In genomic region chr10:83544103-83544479, GRCm38 (mm10) we compare ENCODE assay signal across 8 mouse cellular contexts. TPM values are rescaled to one million over a fixed set of nuclear protein-coding genes. Genes with fewer than 3 reads are reported as not detected.
DNase-seq lines count a peak whose midpoint lies in the region; ATAC-seq and TF ChIP-seq lines count a peak whose summit lies in the region.

No protein-coding gene starts in this region.

- H3K27ac ChIP-seq in thymus, adult 2 months (ENCODE audit: control insufficient read depth, insufficient read depth, low read length) = 0 out of 2 replicates have a peak overlapping the region, but pooled peaks have one; percentile 23
- H3K27ac ChIP-seq in forebrain, postnatal 0 days (ENCODE audit: low read depth, low read length) = peak overlapping the region; percentile 86
- peak overlapping the region; percentile 78 for H3K27ac ChIP-seq in liver, embryonic 16.5 days (ENCODE audit: low read length)

- TF ChIP-seq CTCF in thymus, adult 2 months (IDR thresholded peaks at IDR 0.05; ENCODE audit: borderline replicate concordance, control insufficient read depth, extremely low read depth, insufficient read depth, low read length, poor library complexity) = no peak
- TF ChIP-seq CTCF in forebrain, postnatal 0 days (IDR thresholded peaks at IDR 0.05; ENCODE audit: low read depth) = no peak; the same call in 1 of the 2 replicates

- no peaks in the 10 kb centered on the region for H3K9me3 ChIP-seq in forebrain, postnatal 0 days (ENCODE audit: low read length)
- H3K9me3 ChIP-seq in liver, embryonic 16.5 days (replicated peaks; ENCODE audit: control insufficient read depth, low read length) = no peaks in the 10 kb centered on the region

- H3K36me3 ChIP-seq in thymus, adult 2 months (ENCODE audit: control insufficient read depth, insufficient read depth, low read length) = peaks cover 4% of the 10 kb centered on the region; the same call in 1 of the 2 replicates
- peaks cover 8% of the 10 kb centered on the region; the same call in 1 of the 2 replicates for H3K36me3 ChIP-seq in forebrain, postnatal 0 days (ENCODE audit: insufficient read depth)
- peaks cover 2% of the 10 kb centered on the region; the same call in 1 of the 2 replicates for H3K36me3 ChIP-seq in liver, embryonic 16.5 days (ENCODE audit: control insufficient read depth, insufficient read depth)

- DNase-seq in gastrocnemius, adult 18-20 months (ENCODE audit: low spot score) = peak; percentile 35
- DNase-seq in gastrocnemius, postnatal 10 days = no peak
- peak; percentile 59 for DNase-seq in thymus, adult 2 months
- DNase-seq in thymus, postnatal 25 days = no peak
- no peak for DNase-seq in forebrain, postnatal 0 days
- DNase-seq in cerebellum, adult 11-12 months = no peak

- H3K4me3 ChIP-seq in thymus, adult 2 months (ENCODE audit: control insufficient read depth, insufficient read depth, low read length) = peak overlapping the region; percentile 90
- H3K4me3 ChIP-seq in forebrain, postnatal 0 days (ENCODE audit: low read depth, low read length) = peak overlapping the region; percentile 74
- H3K4me3 ChIP-seq in liver, embryonic 16.5 days (ENCODE audit: low read depth, low read length) = peak overlapping the region; percentile 88

- peak; percentile 90 for ATAC-seq in forebrain, postnatal 0 days
- peak; percentile 82 for ATAC-seq in liver, embryonic 16.5 days (ENCODE audit: low read depth)
- ATAC-seq in neutrophil, adult 5-6 weeks (ENCODE audit: extremely low read depth, insufficient number of reproducible peaks, low FRiP score, poor library complexity, severe bottlenecking) = peak; percentile 34; the same call in 1 of the 2 replicates

- no peak for TF ChIP-seq POLR2A in thymus, adult 2 months (IDR thresholded peaks at IDR 0.05; ENCODE audit: control insufficient read depth, extremely low read depth, insufficient read depth, low read length, poor library complexity)

- WGBS in thymus, adult 2 months = under 1% methylated on average over 41 of the region's 41 CpGs
- WGBS in forebrain, postnatal 0 days = 12% methylated on average over 40 of the region's 41 CpGs
- WGBS in liver, embryonic 16.5 days (ENCODE audit: insufficient replicate concordance) = under 1% methylated on average over 33 of the region's 41 CpGs

- H3K27me3 ChIP-seq in thymus, adult 2 months (ENCODE audit: control insufficient read depth, insufficient read depth, low read length) = no peaks in the 10 kb centered on the region
- H3K27me3 ChIP-seq in forebrain, postnatal 0 days (ENCODE audit: insufficient read depth, low read length) = no peaks in the 10 kb centered on the region
- no peaks in the 10 kb centered on the region for H3K27me3 ChIP-seq in liver, embryonic 16.5 days (ENCODE audit: control insufficient read depth, insufficient read depth, low read depth, low read length)

- H3K9ac ChIP-seq in forebrain, postnatal 0 days = peak overlapping the region; percentile 77
- peak overlapping the region; percentile 90 for H3K9ac ChIP-seq in liver, embryonic 16.5 days (ENCODE audit: low read depth, low read length)

- H3K4me1 ChIP-seq in thymus, adult 2 months (replicated peaks; ENCODE audit: control insufficient read depth, insufficient read depth, low read length) = peaks cover 3% of the 10 kb centered on the region; the same call in 1 of the 2 replicates
- H3K4me1 ChIP-seq in forebrain, postnatal 0 days (ENCODE audit: insufficient read depth) = peaks cover 8% of the 10 kb centered on the region; the same call in 1 of the 2 replicates
- peaks cover 4% of the 10 kb centered on the region; the same call in 1 of the 2 replicates for H3K4me1 ChIP-seq in liver, embryonic 16.5 days (ENCODE audit: control insufficient read depth, low read depth, low read length)

- peak overlapping the region; percentile 53 for H3K4me2 ChIP-seq in forebrain, postnatal 0 days (ENCODE audit: low read depth)
- peak overlapping the region; percentile 81 for H3K4me2 ChIP-seq in liver, embryonic 16.5 days (ENCODE audit: low read depth, low read length)

RNA-seq across cellular contexts. Expression of gene Washc4, which starts 0.5 kb away (rescaled TPM):
- 1 to 10 TPM; 8.7 to 9.0 TPM for total RNA-seq in gastrocnemius, adult 18-20 months (2021)
- 10 to 100 TPM; 13.7 to 17.7 TPM for total RNA-seq in gastrocnemius, postnatal 10 days (2021)
- polyA plus RNA-seq in thymus, adult 2 months (2012; rRNA removed) = 3.9 and 4.2 TPM in 2 replicates
- total RNA-seq in forebrain, postnatal 0 days (2014; rRNA removed) = 25.2 and 30.1 TPM in 2 replicates
- polyA plus RNA-seq in forebrain, postnatal 0 days (2015; fragmentation: Nextera tagmentation; extraction: Ambion mirVana) = 13.4 and 21.8 TPM in 2 replicates
- polyA plus RNA-seq in liver, embryonic 16.5 days (2015; fragmentation: Nextera tagmentation; extraction: Ambion mirVana) = 9.2 and 10.0 TPM in 2 replicates
- 97.6 and 98.9 TPM in 2 replicates for total RNA-seq in neutrophil, adult 5-6 weeks (2017)

RNA-seq across cellular contexts. Expression of gene Aldh1l2, which starts 10.2 kb away (rescaled TPM):
- 1 to 10 TPM; 2.8 to 4.2 TPM for total RNA-seq in gastrocnemius, adult 18-20 months (2021)
- 10 to 100 TPM in 1 of 2 experiments, 1 to 10 TPM in 1; 9.2 to 14.2 TPM for total RNA-seq in gastrocnemius, postnatal 10 days (2021)
- 0.27 and 0.48 TPM in 2 replicates for polyA plus RNA-seq in thymus, adult 2 months (2012; rRNA removed)
- total RNA-seq in forebrain, postnatal 0 days (2014; rRNA removed) = 25.1 and 29.5 TPM in 2 replicates
- polyA plus RNA-seq in forebrain, postnatal 0 days (2015; fragmentation: Nextera tagmentation; extraction: Ambion mirVana) = 6.4 and 9.2 TPM in 2 replicates
- polyA plus RNA-seq in liver, embryonic 16.5 days (2015; fragmentation: Nextera tagmentation; extraction: Ambion mirVana) = 0.36 and 0.44 TPM in 2 replicates
- 0.12 TPM in 1 of 2 replicates, not detected in the other for total RNA-seq in neutrophil, adult 5-6 weeks (2017)

Comparison
In these comparisons a context has a peak if more than half of its experiments do, and no peak if none do; other contexts are left out.
1. DNase-seq: peak in gastrocnemius, adult 18-20 months (single experiment) and thymus, adult 2 months (single experiment); none in gastrocnemius, postnatal 10 days (single experiment), thymus, postnatal 25 days (single experiment), forebrain, postnatal 0 days (single experiment) and cerebellum, adult 11-12 months (single experiment).
2. H3K27ac ChIP-seq: peak in every context shown above with its lines; median percentile 86 in forebrain, postnatal 0 days; 78 in liver, embryonic 16.5 days; 23 in thymus, adult 2 months.
3. ATAC-seq: peak in every context shown above with its lines; median percentile 90 in forebrain, postnatal 0 days; 82 in liver, embryonic 16.5 days; 34 in neutrophil, adult 5-6 weeks.
4. Peak in every context shown above with its lines, with median percentiles within 50 percentile points of each other: H3K4me3 ChIP-seq.